Mouse (Mus musculus): ENCODE measurements around the gene Scyl1. TPM values are rescaled to one million over a fixed set of nuclear protein-coding genes. Genes with fewer than 3 reads are reported as not detected.
A peak's percentile ranks its signal among the peaks of the same experiment; 100 is the strongest.

The Scyl1 gene
- total and polyA plus RNA-seq, 3 experiments, result 57.2 to 95.6 (median 70.0) TPM

- peak; percentile 94 to 98 for DNase-seq
- Histone ChIP-seq H3K79me2 (replicated peaks; ENCODE audit: control insufficient read depth, insufficient read depth, low read length) (peaks cover 7% of the 10 kb centered on the region), H3K4me1 (ENCODE audit: control insufficient read depth, insufficient read depth, low read length) (peaks cover 17% of the 10 kb centered on the region), H3K4me3 (peak overlapping the region; percentile 89), H3K27ac (peak overlapping the region; percentile 100), H3K9ac (ENCODE audit: low read depth, low read length) (peak overlapping the region; percentile 72), H3K27me3 (ENCODE audit: control insufficient read depth, insufficient read depth, low read length) (no peaks in the 10 kb centered on the region), H3K36me3 (ENCODE audit: control insufficient read depth, insufficient read depth, low read length) (peaks cover 20% of the 10 kb centered on the region)
- peak; percentile 100 for TF ChIP-seq EP300 (IDR thresholded peaks at IDR 0.05; ENCODE audit: insufficient read depth, low read depth, low read length)
- TF ChIP-seq POLR2A (IDR thresholded peaks at IDR 0.05; ENCODE audit: insufficient read depth, low read depth, low read length), result peak; percentile 100
- TF ChIP-seq CTCF (IDR thresholded peaks at IDR 0.05), result no peak
- intact Hi-C loops (cut with DNase I), result loop anchor here (1.0 to 2.0 kb wide), 2 partner anchors 17 to 42 kb away; no protein-coding TSS in a partner anchor
- WGBS, result under 1% methylated on average over 25 of the region's 25 CpGs
Measured at GRCm38 (mm10) chr19:5802011-5802786, 31.0 kb upstream of the Scyl1 start.

GRCm38 (mm10) chr19:5801432-5801964 is 30.3 kb upstream of the Scyl1 start:
- intact Hi-C loops (cut with DNase I), result no loop called here
- WGBS, result 1% methylated on average over 3 of the region's 3 CpGs
- H3K9ac ChIP-seq (ENCODE audit: low read depth, low read length), result peak overlapping the region; percentile 96

GRCm38 (mm10) chr19:5800632-5801431 is 29.6 kb upstream of the Scyl1 start:
- Histone ChIP-seq H3K27me3 (ENCODE audit: control insufficient read depth, insufficient read depth, low read length) (no peaks in the 10 kb centered on the region), H3K36me3 (ENCODE audit: control insufficient read depth, insufficient read depth, low read length) (peaks cover 34% of the 10 kb centered on the region), H3K4me3 (peak overlapping the region; percentile 89), H3K9ac (ENCODE audit: low read depth, low read length) (peak overlapping the region; percentile 96), H3K4me1 (ENCODE audit: control insufficient read depth, insufficient read depth, low read length) (peaks cover 9% of the 10 kb centered on the region), H3K79me2 (replicated peaks; ENCODE audit: control insufficient read depth, insufficient read depth, low read length) (peaks cover 7% of the 10 kb centered on the region), H3K27ac (peak overlapping the region; percentile 100)
- WGBS, result under 1% methylated on average over 19 of the region's 19 CpGs
- peak; percentile 50 to 61 for DNase-seq
- intact Hi-C loops (cut with DNase I), result no loop called here
- TF ChIP-seq POLR2A (IDR thresholded peaks at IDR 0.05; ENCODE audit: insufficient read depth, low read depth, low read length), result peak; percentile 86
- TF ChIP-seq CTCF (IDR thresholded peaks at IDR 0.05), result no peak
- TF ChIP-seq EP300 (IDR thresholded peaks at IDR 0.05; ENCODE audit: insufficient read depth, low read depth, low read length), result peak; percentile 65; the same call in 1 of the 2 replicates

More at GRCm38 (mm10) chr19:5801432-5801964, 30.3 kb upstream of the Scyl1 start:
- Histone ChIP-seq H3K27ac (peak overlapping the region; percentile 100), H3K79me2 (replicated peaks; ENCODE audit: control insufficient read depth, insufficient read depth, low read length) (peaks cover 7% of the 10 kb centered on the region), H3K27me3 (ENCODE audit: control insufficient read depth, insufficient read depth, low read length) (no peaks in the 10 kb centered on the region), H3K36me3 (ENCODE audit: control insufficient read depth, insufficient read depth, low read length) (peaks cover 27% of the 10 kb centered on the region), H3K4me1 (ENCODE audit: control insufficient read depth, insufficient read depth, low read length) (peaks cover 13% of the 10 kb centered on the region), H3K4me3 (peak overlapping the region; percentile 89)
- DNase-seq, result no peak
- no peak for TF ChIP-seq CTCF (IDR thresholded peaks at IDR 0.05)
- TF ChIP-seq EP300 (IDR thresholded peaks at IDR 0.05; ENCODE audit: insufficient read depth, low read depth, low read length), result no peak
- TF ChIP-seq POLR2A (IDR thresholded peaks at IDR 0.05; ENCODE audit: insufficient read depth, low read depth, low read length), result no peak

- peaks cover 39% of the 10 kb centered on the region for H3K36me3 ChIP-seq (ENCODE audit: control insufficient read depth, insufficient read depth, low read length)
- TF ChIP-seq CTCF (IDR thresholded peaks at IDR 0.05), result no peak
- TF ChIP-seq EP300 (IDR thresholded peaks at IDR 0.05; ENCODE audit: insufficient read depth, low read depth, low read length), result no peak
- TF ChIP-seq POLR2A (IDR thresholded peaks at IDR 0.05; ENCODE audit: insufficient read depth, low read depth, low read length), result no peak; the same call in 1 of the 2 replicates
- peaks cover 8% of the 10 kb centered on the region for H3K4me1 ChIP-seq (ENCODE audit: control insufficient read depth, insufficient read depth, low read length)
- 0% methylated on average over 2 of the region's 2 CpGs for WGBS
- H3K9ac ChIP-seq (ENCODE audit: low read depth, low read length), result peak overlapping the region; percentile 96
- DNase-seq, result no peak
- H3K79me2 ChIP-seq (replicated peaks; ENCODE audit: control insufficient read depth, insufficient read depth, low read length), result peaks cover 7% of the 10 kb centered on the region
- intact Hi-C loops (cut with DNase I), result no loop called here
- H3K27me3 ChIP-seq (ENCODE audit: control insufficient read depth, insufficient read depth, low read length), result no peaks in the 10 kb centered on the region
- peak overlapping the region; percentile 100 for H3K27ac ChIP-seq
- H3K4me3 ChIP-seq, result peak overlapping the region; percentile 89
Measured at GRCm38 (mm10) chr19:5800350-5800631, 29.1 kb upstream of the Scyl1 start.

DNA sequence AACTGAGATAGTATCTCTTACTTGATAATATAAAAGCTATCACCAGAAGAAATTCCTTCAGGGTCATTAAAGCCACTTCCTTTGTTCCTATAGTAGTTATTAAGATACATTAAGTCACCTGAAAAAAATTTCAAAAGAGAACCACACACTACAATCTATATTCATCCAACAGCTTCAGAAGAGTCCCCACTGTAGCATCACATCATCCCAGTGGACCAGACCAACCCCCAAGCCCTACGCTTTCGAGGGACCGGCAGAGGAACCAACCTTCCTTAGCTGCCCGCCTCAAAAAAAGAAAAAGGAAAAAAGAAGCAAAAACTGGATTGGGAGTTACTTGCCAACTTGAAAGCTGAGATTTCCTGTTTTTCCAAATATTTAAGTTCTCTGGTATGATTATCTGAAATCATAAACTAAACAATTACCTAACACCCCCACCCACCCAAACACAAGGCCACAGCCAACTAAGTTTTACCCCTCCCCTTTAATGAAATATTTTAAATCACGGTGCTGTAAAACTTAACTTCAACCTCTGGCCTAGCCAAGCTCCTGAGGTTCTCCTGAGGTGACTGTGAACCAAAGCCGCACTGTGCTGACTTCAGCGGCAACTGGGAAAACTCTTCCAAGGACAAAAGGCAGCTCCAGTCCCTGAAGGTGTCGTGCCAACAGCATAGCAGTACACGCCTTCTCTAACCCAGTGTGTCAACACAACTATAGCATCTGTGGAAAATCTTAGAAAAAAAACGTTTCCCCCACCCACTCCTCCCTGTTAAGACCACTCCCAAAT is 28.5 kb upstream of the Scyl1 start:
- Histone ChIP-seq H3K36me3 (ENCODE audit: control insufficient read depth, insufficient read depth, low read length) (peaks cover 39% of the 10 kb centered on the region), H3K79me2 (replicated peaks; ENCODE audit: control insufficient read depth, insufficient read depth, low read length) (peaks cover 7% of the 10 kb centered on the region), H3K27ac (peak overlapping the region; percentile 100), H3K4me3 (peak overlapping the region; percentile 89), H3K27me3 (ENCODE audit: control insufficient read depth, insufficient read depth, low read length) (no peaks in the 10 kb centered on the region), H3K9ac (ENCODE audit: low read depth, low read length) (peak overlapping the region; percentile 96), H3K4me1 (ENCODE audit: control insufficient read depth, insufficient read depth, low read length) (peaks cover 8% of the 10 kb centered on the region)
- DNase-seq, result peak; percentile 42 to 49
- TF ChIP-seq EP300 (IDR thresholded peaks at IDR 0.05; ENCODE audit: insufficient read depth, low read depth, low read length) (peak; percentile 26; the same call in 1 of the 2 replicates), POLR2A (IDR thresholded peaks at IDR 0.05; ENCODE audit: insufficient read depth, low read depth, low read length) (peak; percentile 61), CTCF (IDR thresholded peaks at IDR 0.05) (no peak)
- intact Hi-C loops (cut with DNase I), result no loop called here
- under 1% methylated on average over 10 of the region's 10 CpGs for WGBS
